Mouse (Mus musculus) forebrain, embryonic 14.5 days (tissue): Measurements from ENCODE around the gene Rcc2. TPM values are rescaled to one million over a fixed set of nuclear protein-coding genes. Genes with fewer than 3 reads are reported as not detected.
A peak's percentile ranks its signal among the peaks of the same experiment; 100 is the strongest.

Experiments
- ATAC-seq: fragments of 200-750 bp; cut with Nextera tagmentation; 2 replicates; pipeline ENCODE4 v1.8.0; 2017; ENCODE audit warnings: mild to moderate bottlenecking, moderate library complexity
- DNase-seq: peaks from one replicate; pipeline ENCODE4 v3.0.0-alpha.2; 2015; ENCODE audit warnings: low spot score
- H3K27ac ChIP-seq: fragments of 300-500 bp; sonication (generic); 2 replicates; pipeline ENCODE4 v1.5.1; 2014; ENCODE audit warnings: low read depth, mild to moderate bottlenecking, control low read depth, low read length, moderate library complexity
- H3K27me3 ChIP-seq: fragments of 300-500 bp; sonication (generic); replicated peaks from 2 replicates; pipeline ENCODE4 v1.6.1; 2014; ENCODE audit warnings: low read length, control low read depth, mixed read lengths; ENCODE audit not compliant: control insufficient read depth, insufficient read depth
- H3K36me3 ChIP-seq: fragments of 300-500 bp; sonication (generic); 2 replicates; pipeline ENCODE4 v1.6.1; 2014; ENCODE audit warnings: low read length, control low read depth; ENCODE audit not compliant: control insufficient read depth, insufficient read depth
- H3K4me1 ChIP-seq: fragments of 300-500 bp; sonication (generic); 2 replicates; pipeline ENCODE4 v1.6.1; 2014; ENCODE audit warnings: antibody characterized with exemption, low read length, control low read depth; ENCODE audit not compliant: control insufficient read depth, insufficient read depth
- H3K4me2 ChIP-seq: fragments of 300-500 bp; sonication (generic); 2 replicates; pipeline ENCODE4 v1.6.1; 2014; ENCODE audit warnings: mild to moderate bottlenecking, control low read depth, low read length
- H3K4me3 ChIP-seq: fragments of 300-500 bp; sonication (generic); 2 replicates; pipeline ENCODE4 v1.5.1; 2014; ENCODE audit warnings: low read depth, low read length, control low read depth
- H3K9ac ChIP-seq: fragments of 300-500 bp; sonication (generic); 2 replicates; pipeline ENCODE4 v1.6.1; 2014; ENCODE audit warnings: mild to moderate bottlenecking, low read length, control low read depth, moderate library complexity
- H3K9me3 ChIP-seq: fragments of 300-500 bp; sonication (generic); replicated peaks from 2 replicates; pipeline ENCODE4 v1.6.1; 2016; ENCODE audit warnings: low read length, control low read depth, mixed read lengths; ENCODE audit not compliant: control insufficient read depth
- WGBS: fragments of 180-500 bp; shearing (Covaris S2); extraction: QIAGEN DNeasy Blood & Tissue Kit; methylation state at CpG from one replicate; pipeline ENCODE4 v1.1.7; 2014; 5-methylcytosine and 5-hydroxymethylcytosine counted together
- polyA plus RNA-seq: library from polyadenylated mRNA; unstranded; fragments of >200 nt; fragmentation: Nextera tagmentation; extraction: Ambion mirVana; gene quantifications from 2 replicates; pipeline ENCODE4 v1.2.1, GENCODE M21; 2014

The Rcc2 gene
- polyA plus RNA-seq, 1 experiment from 2014 or later, result 32.8 TPM

DNA sequence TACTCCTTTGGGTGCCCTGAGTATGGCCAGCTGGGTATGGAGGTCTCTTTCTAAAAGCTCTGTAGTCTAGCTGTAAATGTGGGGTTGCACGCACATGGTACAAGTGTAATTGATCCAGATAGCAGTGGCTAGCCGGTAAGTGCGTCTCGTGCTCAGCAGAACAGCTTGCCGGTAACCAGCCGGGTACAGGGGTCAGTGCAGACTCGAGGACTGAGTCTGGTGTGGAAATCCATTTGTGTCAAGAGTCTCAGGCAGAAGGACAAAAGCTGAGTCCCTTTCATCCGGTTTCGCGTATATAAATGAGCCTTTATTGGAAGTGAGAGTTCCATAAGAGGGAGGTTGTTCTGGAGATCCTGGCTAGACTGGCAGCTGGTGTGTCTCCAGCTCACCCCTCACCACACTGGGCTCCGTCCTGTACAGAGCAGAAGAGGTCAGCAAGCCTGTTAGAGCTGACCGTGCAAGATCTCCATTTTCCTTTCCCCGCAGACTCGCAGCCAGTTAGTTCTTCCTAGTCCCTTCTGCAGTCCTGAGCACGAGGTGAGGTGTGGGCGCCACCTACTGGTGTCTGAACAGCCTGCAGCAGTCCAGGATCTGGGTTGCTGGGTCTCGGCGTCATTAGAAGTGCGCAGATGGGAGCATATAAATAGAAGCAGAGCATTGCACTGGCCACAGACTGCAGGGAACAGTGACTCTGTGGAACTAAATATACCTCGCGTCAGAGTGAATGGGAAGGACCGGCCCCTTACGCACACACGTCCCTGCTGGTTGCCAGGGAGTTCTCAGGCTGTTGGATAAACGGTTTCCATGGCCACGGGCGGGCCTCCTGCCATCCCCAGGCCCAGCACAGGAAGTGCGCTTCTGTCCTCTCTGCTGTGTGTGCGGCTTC, 13.4 kb downstream of the Rcc2 start:
- DNase-seq (peak; percentile 92), ATAC-seq (peak; percentile 90)
- H3K4me1 ChIP-seq, result 0 out of 2 replicates have a peak, but pooled peaks cover 3% of the 10 kb centered on the region
- 37% methylated on average over 29 of the region's 29 CpGs for WGBS
- no peak overlapping the region for H3K4me3 ChIP-seq
- peak overlapping the region; percentile 48; the same call in 1 of the 2 replicates for H3K27ac ChIP-seq
- H3K9me3 ChIP-seq, result no peaks in the 10 kb centered on the region
- no peak overlapping the region for H3K4me2 ChIP-seq
- no peaks in the 10 kb centered on the region for H3K27me3 ChIP-seq
- peak overlapping the region; percentile 29; the same call in 1 of the 2 replicates for H3K9ac ChIP-seq
- H3K36me3 ChIP-seq, result peaks cover 99% of the 10 kb centered on the region

DNA sequence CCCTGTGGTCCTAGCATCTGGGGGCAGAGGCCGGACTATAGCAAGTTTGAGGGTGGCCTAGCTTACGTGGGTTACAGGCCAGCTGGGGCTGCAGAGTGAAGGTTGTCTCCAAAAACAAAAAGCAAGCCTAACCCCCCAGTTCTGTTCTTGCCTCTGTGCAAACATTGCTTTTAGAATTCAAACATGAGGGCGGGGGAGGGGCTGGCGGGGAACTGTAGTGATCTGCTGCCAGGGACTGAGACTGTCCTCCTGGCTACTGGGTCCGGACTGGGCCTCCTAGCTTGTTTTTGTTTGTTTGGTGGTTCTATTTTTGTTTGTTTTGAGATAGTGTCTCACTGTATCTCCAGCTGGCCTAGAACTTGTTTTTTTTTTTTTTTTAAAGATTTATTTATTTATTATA, 14.2 kb downstream of the Rcc2 start:
- no peak overlapping the region for H3K27ac ChIP-seq
- H3K4me3 ChIP-seq, result no peak overlapping the region
- peaks cover 99% of the 10 kb centered on the region for H3K36me3 ChIP-seq
- 82% methylated on average over 5 of the region's 5 CpGs for WGBS
- ATAC-seq (no peak), DNase-seq (no peak)
- H3K4me1 ChIP-seq, result 0 out of 2 replicates have a peak, but pooled peaks cover 3% of the 10 kb centered on the region
- no peaks in the 10 kb centered on the region for H3K9me3 ChIP-seq
- H3K4me2 ChIP-seq, result no peak overlapping the region
- H3K9ac ChIP-seq, result no peak overlapping the region
- H3K27me3 ChIP-seq, result no peaks in the 10 kb centered on the region

DNA sequence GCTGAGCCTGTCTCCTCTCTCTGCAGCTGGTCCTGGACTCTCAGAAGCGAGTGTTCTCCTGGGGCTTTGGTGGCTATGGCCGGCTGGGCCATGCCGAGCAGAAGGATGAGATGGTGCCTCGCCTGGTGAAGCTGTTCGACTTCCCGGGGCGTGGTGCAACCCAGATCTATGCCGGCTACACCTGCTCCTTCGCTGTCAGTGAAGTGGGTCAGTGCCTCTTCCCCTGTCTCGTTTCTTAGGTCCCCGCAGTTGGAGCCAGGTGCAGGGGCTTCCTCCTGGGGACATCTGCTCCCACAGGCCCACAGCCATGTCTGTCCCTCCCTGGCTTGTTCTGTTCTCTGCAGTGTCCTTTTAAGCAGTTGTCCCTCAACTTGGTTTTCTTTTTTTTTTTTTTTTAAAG, 16.7 kb downstream of the Rcc2 start:
- Histone ChIP-seq H3K27ac (no peak overlapping the region), H3K4me3 (no peak overlapping the region), H3K9me3 (no peaks in the 10 kb centered on the region), H3K4me1 (0 out of 2 replicates have a peak, but pooled peaks cover 3% of the 10 kb centered on the region), H3K27me3 (no peaks in the 10 kb centered on the region), H3K4me2 (no peak overlapping the region), H3K9ac (no peak overlapping the region), H3K36me3 (peaks cover 99% of the 10 kb centered on the region)
- ATAC-seq, result no peak
- no peak for DNase-seq
- 93% methylated on average over 11 of the region's 11 CpGs for WGBS

DNA sequence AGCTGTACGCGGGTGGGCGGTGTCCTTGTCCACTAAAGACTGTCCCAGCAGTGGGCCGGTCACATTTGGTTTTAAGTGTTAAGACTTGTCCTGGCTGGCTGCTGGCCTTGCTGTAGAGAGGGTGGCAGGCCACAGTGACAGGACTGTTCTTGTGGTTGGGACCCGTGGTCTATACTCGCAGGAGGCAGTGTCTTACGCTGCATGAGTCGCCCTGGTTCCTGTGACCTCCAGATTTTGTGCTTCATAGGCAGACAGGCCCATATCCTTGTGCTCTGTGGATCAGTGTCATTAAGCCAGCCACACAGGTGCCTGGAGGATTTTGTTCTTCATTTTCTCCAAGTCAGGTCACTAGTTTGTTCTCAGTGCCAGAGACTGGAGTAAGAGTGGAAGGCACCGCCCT, 18.1 kb downstream of the Rcc2 start:
- H3K4me2 ChIP-seq, result no peak overlapping the region
- 95% methylated on average over 9 of the region's 9 CpGs for WGBS
- 0 out of 2 replicates have a peak, but pooled peaks cover 2% of the 10 kb centered on the region for H3K4me1 ChIP-seq

DNA sequence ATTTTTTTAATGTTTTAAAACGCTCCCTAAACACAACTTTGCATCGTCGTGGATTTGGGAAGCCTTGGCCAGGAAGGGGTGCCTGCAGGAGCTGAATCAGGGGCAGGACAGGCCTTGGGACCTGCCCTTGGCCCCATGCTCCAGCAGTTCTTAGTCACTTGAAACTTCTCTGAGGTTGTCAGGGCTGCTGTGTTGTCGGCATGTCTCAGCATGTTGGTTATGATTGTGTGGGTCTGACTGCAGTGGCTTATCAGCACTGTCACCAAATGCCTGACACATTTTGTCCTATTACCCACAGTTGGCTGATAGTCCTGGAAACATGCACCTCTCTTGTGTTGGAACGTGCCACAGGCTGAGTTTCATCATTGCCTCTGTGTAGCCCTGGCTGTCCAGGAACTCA, 19.8 kb downstream of the Rcc2 start:
- WGBS, result 89% methylated on average over 5 of the region's 5 CpGs
- H3K27me3 ChIP-seq, result no peaks in the 10 kb centered on the region
- no peak overlapping the region for H3K27ac ChIP-seq
- no peak for ATAC-seq
- no peaks in the 10 kb centered on the region for H3K9me3 ChIP-seq
- no peak overlapping the region for H3K4me3 ChIP-seq
- no peak overlapping the region for H3K4me2 ChIP-seq
- no peak overlapping the region for H3K9ac ChIP-seq
- no peaks in the 10 kb centered on the region for H3K4me1 ChIP-seq
- peaks cover 93% of the 10 kb centered on the region for H3K36me3 ChIP-seq
- no peak for DNase-seq

More for the DNA sequence above, 18.1 kb downstream of the Rcc2 start:
- DNase-seq (no peak), ATAC-seq (no peak)
- Histone ChIP-seq H3K27ac (no peak overlapping the region), H3K36me3 (peaks cover 99% of the 10 kb centered on the region), H3K4me3 (no peak overlapping the region), H3K27me3 (no peaks in the 10 kb centered on the region), H3K9me3 (no peaks in the 10 kb centered on the region), H3K9ac (no peak overlapping the region)

DNA sequence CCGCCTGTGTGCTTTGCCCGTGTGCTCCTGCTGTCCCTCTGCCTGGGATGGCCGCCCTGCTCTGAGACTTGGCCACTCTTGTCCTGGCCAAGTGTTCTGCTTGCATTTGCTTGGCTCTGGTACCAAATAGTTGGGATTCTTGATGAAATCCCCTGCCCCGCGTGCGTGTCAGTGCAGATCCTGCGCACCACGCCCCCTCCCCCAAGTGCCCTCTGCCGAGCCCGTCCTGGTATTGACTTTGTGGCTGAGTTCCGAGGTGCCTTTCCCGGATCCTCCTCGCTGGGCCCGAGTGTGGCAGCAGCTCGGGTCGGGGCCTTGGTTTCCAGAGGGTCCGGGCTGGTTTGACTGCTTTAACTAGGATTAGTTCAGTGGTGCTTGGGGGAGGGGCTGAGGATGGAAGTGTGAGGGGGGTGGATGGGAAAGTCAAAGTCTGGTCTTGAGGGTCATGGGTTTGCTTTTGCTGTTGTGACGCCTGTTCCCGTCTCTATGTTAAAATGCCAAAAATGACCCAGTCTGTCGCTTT, 21.7 kb downstream of the Rcc2 start:
- Histone ChIP-seq H3K36me3 (peaks cover 75% of the 10 kb centered on the region), H3K9me3 (no peaks in the 10 kb centered on the region), H3K27ac (no peak overlapping the region), H3K4me2 (no peak overlapping the region), H3K4me3 (no peak overlapping the region), H3K9ac (no peak overlapping the region), H3K4me1 (no peaks in the 10 kb centered on the region), H3K27me3 (no peaks in the 10 kb centered on the region)
- no peak for ATAC-seq
- 88% methylated on average over 20 of the region's 20 CpGs for WGBS
- DNase-seq, result no peak

DNA sequence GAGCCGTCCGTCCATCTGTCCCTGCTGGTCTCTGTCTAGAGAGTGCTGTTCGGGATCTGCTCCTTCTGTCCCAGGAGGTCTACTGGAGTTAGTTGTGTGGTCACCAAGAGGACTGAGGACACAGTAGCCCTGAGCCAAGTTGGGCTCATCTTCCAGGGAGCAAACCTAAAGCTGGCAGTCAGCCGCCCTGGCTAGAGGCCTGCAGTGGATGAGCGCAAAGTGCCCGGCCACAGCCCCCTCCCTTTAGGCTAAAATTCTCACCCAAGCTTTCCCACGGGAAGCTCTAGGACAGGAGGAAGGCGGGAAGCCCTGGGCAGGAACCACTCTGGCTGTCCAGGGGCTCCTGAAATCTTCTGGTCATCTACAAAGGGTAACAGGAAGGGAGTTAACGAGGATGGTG, 22.4 kb downstream of the Rcc2 start:
- ATAC-seq, result no peak
- WGBS, result 80% methylated on average over 9 of the region's 9 CpGs
- no peak overlapping the region for H3K27ac ChIP-seq

DNA sequence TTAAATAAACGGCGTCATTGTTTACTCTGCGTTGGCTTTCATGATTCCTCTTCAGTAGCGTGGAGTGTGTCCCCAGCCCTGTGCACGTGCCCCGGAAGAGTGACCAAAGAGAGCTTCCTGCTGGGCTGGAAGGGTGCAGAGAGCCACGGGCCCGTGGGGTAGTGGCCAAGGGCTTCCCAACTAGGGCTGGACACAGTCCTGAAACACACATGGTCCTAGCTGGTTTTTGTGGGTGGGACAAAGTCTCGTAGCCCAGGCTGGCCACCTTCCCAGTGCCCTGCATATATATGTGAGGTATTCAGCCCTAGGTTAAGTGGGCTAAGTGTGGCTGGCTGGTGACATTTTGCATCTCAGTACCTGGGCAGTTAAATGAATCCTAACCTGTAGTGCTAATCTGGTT, 22.9 kb downstream of the Rcc2 start:
- no peaks in the 10 kb centered on the region for H3K27me3 ChIP-seq
- H3K4me2 ChIP-seq, result no peak overlapping the region
- no peaks in the 10 kb centered on the region for H3K4me1 ChIP-seq
- no peak overlapping the region for H3K4me3 ChIP-seq
- H3K9me3 ChIP-seq, result no peaks in the 10 kb centered on the region
- no peak overlapping the region for H3K27ac ChIP-seq
- H3K9ac ChIP-seq, result no peak overlapping the region
- H3K36me3 ChIP-seq, result peaks cover 64% of the 10 kb centered on the region
- no peak for DNase-seq
- ATAC-seq, result no peak
- WGBS, result 83% methylated on average over 9 of the region's 9 CpGs

More for the DNA sequence above, 22.4 kb downstream of the Rcc2 start:
- H3K4me3 ChIP-seq, result no peak overlapping the region
- peaks cover 69% of the 10 kb centered on the region for H3K36me3 ChIP-seq
- H3K9me3 ChIP-seq, result no peaks in the 10 kb centered on the region
- no peak for DNase-seq
- no peaks in the 10 kb centered on the region for H3K4me1 ChIP-seq
- H3K9ac ChIP-seq, result no peak overlapping the region
- no peak overlapping the region for H3K4me2 ChIP-seq
- H3K27me3 ChIP-seq, result no peaks in the 10 kb centered on the region

DNA sequence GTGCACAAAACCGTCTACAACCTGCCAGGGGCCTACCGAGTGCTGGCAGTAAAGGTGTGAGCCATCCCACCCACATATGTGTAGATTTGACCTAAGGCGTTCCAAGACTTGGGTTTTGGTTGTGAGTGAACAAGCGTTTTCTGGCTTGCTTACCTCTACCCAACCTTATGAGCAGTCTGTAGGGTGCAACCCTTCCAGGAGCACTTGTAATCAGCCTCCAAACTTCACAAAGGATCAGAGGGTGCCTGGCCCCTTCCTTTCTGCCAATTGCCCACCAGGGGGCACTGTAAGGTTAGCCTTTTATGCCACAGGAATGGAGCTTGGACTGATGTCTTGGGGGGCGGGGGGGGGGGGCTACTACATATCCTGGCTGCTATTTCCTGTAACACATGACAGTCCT, 23.5 kb downstream of the Rcc2 start:
- WGBS, result 47% methylated on average over 5 of the region's 5 CpGs
- no peaks in the 10 kb centered on the region for H3K9me3 ChIP-seq
- peak; percentile 62 for DNase-seq
- H3K4me3 ChIP-seq, result no peak overlapping the region
- no peaks in the 10 kb centered on the region for H3K4me1 ChIP-seq
- H3K9ac ChIP-seq, result no peak overlapping the region
- no peaks in the 10 kb centered on the region for H3K27me3 ChIP-seq
- ATAC-seq, result no peak
- H3K36me3 ChIP-seq, result peaks cover 58% of the 10 kb centered on the region
- no peak overlapping the region for H3K4me2 ChIP-seq
- no peak overlapping the region; the same call in 1 of the 2 replicates for H3K27ac ChIP-seq
